Mouse (Mus musculus): Measurements from ENCODE around the gene Kmt5a. TPM values are rescaled to one million over a fixed set of nuclear protein-coding genes. Genes with fewer than 3 reads are reported as not detected.
A peak's percentile ranks its signal among the peaks of the same experiment; 100 is the strongest.

The Kmt5a gene
- polyA plus RNA-seq, 1 experiment from 2014 or later, result 45.4 TPM

GRCm38 (mm10) chr5:124500573-124500972 is 60.8 kb downstream of the Kmt5a start:
- Histone ChIP-seq H3K36me3 (no peaks in the 10 kb centered on the region), H3K27me3 (0 out of 2 replicates have a peak, but pooled peaks cover 3% of the 10 kb centered on the region), H3K4me3 (replicated peaks) (no peak overlapping the region), H3K9me3 (replicated peaks) (no peaks in the 10 kb centered on the region), H3K27ac (no peak overlapping the region), H3K4me1 (replicated peaks) (peaks cover 34% of the 10 kb centered on the region), H3K4me2 (no peak overlapping the region), H3K9ac (no peak overlapping the region)
- 72% methylated on average over 3 of the region's 3 CpGs for WGBS (ENCODE audit: insufficient replicate concordance)
- no peak for ATAC-seq (ENCODE audit: low read depth)
- no peak for DNase-seq

- no peak for DNase-seq
- no peak overlapping the region for H3K4me3 ChIP-seq (replicated peaks)
- peaks cover 31% of the 10 kb centered on the region for H3K4me1 ChIP-seq (replicated peaks)
- no peaks in the 10 kb centered on the region for H3K36me3 ChIP-seq
- H3K4me2 ChIP-seq, result no peak overlapping the region
- WGBS (ENCODE audit: insufficient replicate concordance), result 75% methylated on average over 10 of the region's 10 CpGs
- 0 out of 2 replicates have a peak, but pooled peaks cover 3% of the 10 kb centered on the region for H3K27me3 ChIP-seq
- H3K9me3 ChIP-seq (replicated peaks), result no peaks in the 10 kb centered on the region
- no peak for ATAC-seq (ENCODE audit: low read depth)
- no peak overlapping the region for H3K27ac ChIP-seq
- no peak overlapping the region for H3K9ac ChIP-seq
Observed at GRCm38 (mm10) chr5:124501541-124501940, 61.8 kb downstream of the Kmt5a start.

GRCm38 (mm10) chr5:124503742-124504141 is 64.0 kb downstream of the Kmt5a start:
- Histone ChIP-seq H3K36me3 (no peaks in the 10 kb centered on the region), H3K9ac (0 out of 2 replicates have a peak overlapping the region, but pooled peaks have one; percentile 1), H3K4me1 (replicated peaks) (peaks cover 9% of the 10 kb centered on the region), H3K27me3 (0 out of 2 replicates have a peak, but pooled peaks cover 3% of the 10 kb centered on the region), H3K4me2 (no peak overlapping the region), H3K27ac (no peak overlapping the region), H3K9me3 (replicated peaks) (no peaks in the 10 kb centered on the region), H3K4me3 (replicated peaks) (no peak overlapping the region)
- DNase-seq (no peak), ATAC-seq (ENCODE audit: low read depth) (no peak)
- WGBS (ENCODE audit: insufficient replicate concordance), result 61% methylated on average over 14 of the region's 14 CpGs

- Histone ChIP-seq H3K9ac (no peak overlapping the region), H3K4me3 (replicated peaks) (no peak overlapping the region), H3K27me3 (0 out of 2 replicates have a peak, but pooled peaks cover 3% of the 10 kb centered on the region), H3K27ac (no peak overlapping the region), H3K4me1 (replicated peaks) (no peaks in the 10 kb centered on the region), H3K9me3 (replicated peaks) (no peaks in the 10 kb centered on the region), H3K36me3 (no peaks in the 10 kb centered on the region), H3K4me2 (no peak overlapping the region)
- WGBS (ENCODE audit: insufficient replicate concordance), result 80% methylated on average over 4 of the region's 4 CpGs
- ATAC-seq (ENCODE audit: low read depth), result no peak
- no peak for DNase-seq
Observed at GRCm38 (mm10) chr5:124505235-124505634, 65.5 kb downstream of the Kmt5a start.

- Histone ChIP-seq H3K9ac (no peak overlapping the region), H3K27ac (no peak overlapping the region), H3K4me2 (no peak overlapping the region), H3K27me3 (0 out of 2 replicates have a peak, but pooled peaks cover 3% of the 10 kb centered on the region), H3K36me3 (no peaks in the 10 kb centered on the region), H3K9me3 (replicated peaks) (no peaks in the 10 kb centered on the region), H3K4me1 (replicated peaks) (no peaks in the 10 kb centered on the region), H3K4me3 (replicated peaks) (no peak overlapping the region)
- ATAC-seq (ENCODE audit: low read depth) (no peak), DNase-seq (no peak)
- 45% methylated on average over 10 of the region's 10 CpGs for WGBS (ENCODE audit: insufficient replicate concordance)
Observed at GRCm38 (mm10) chr5:124506731-124507359, 67.1 kb downstream of the Kmt5a start.

- Histone ChIP-seq H3K9me3 (replicated peaks) (no peaks in the 10 kb centered on the region), H3K36me3 (no peaks in the 10 kb centered on the region), H3K9ac (no peak overlapping the region), H3K4me2 (no peak overlapping the region), H3K4me1 (replicated peaks) (no peaks in the 10 kb centered on the region), H3K27ac (no peak overlapping the region), H3K27me3 (no peaks in the 10 kb centered on the region), H3K4me3 (replicated peaks) (no peak overlapping the region)
- ATAC-seq (ENCODE audit: low read depth) (no peak), DNase-seq (no peak)
- 71% methylated on average over 6 of the region's 6 CpGs for WGBS (ENCODE audit: insufficient replicate concordance)
Observed at GRCm38 (mm10) chr5:124509200-124509599, 69.5 kb downstream of the Kmt5a start.

- Histone ChIP-seq H3K4me2 (no peak overlapping the region), H3K27ac (no peak overlapping the region), H3K36me3 (0 out of 2 replicates have a peak, but pooled peaks cover 3% of the 10 kb centered on the region), H3K4me1 (replicated peaks) (no peaks in the 10 kb centered on the region), H3K27me3 (no peaks in the 10 kb centered on the region), H3K9me3 (replicated peaks) (no peaks in the 10 kb centered on the region), H3K9ac (no peak overlapping the region), H3K4me3 (replicated peaks) (no peak overlapping the region)
- DNase-seq (no peak), ATAC-seq (ENCODE audit: low read depth) (no peak)
- WGBS (ENCODE audit: insufficient replicate concordance), result 63% methylated on average over 12 of the region's 12 CpGs
Observed at GRCm38 (mm10) chr5:124509742-124510237, 70.1 kb downstream of the Kmt5a start.

GRCm38 (mm10) chr5:124510536-124511050 is 70.9 kb downstream of the Kmt5a start:
- Histone ChIP-seq H3K27ac (no peak overlapping the region), H3K4me2 (no peak overlapping the region), H3K4me3 (replicated peaks) (no peak overlapping the region), H3K27me3 (no peaks in the 10 kb centered on the region), H3K36me3 (0 out of 2 replicates have a peak, but pooled peaks cover 3% of the 10 kb centered on the region), H3K4me1 (replicated peaks) (no peaks in the 10 kb centered on the region), H3K9ac (no peak overlapping the region), H3K9me3 (replicated peaks) (no peaks in the 10 kb centered on the region)
- DNase-seq (no peak), ATAC-seq (ENCODE audit: low read depth) (no peak)
- WGBS (ENCODE audit: insufficient replicate concordance), result 73% methylated on average over 10 of the region's 10 CpGs

Small RNAs within 50 kb of the gene (microRNA-seq; reads per million reads assigned to microRNA genes)
- 1.5 reads per million for gene Gm27486

Other genes with a start within 250 kb of the Kmt5a start
- gene Pitpnm2, start 190.2 kb upstream of the Kmt5a start, polyA plus RNA-seq (2015; fragmentation: Nextera tagmentation; extraction: Ambion mirVana), result 1.3 and 1.4 TPM in 2 replicates
- 5.6 and 6.3 TPM in 2 replicates for gene Mphosph9, start 112.0 kb upstream of the Kmt5a start, polyA plus RNA-seq (2015; fragmentation: Nextera tagmentation; extraction: Ambion mirVana)
- 7.0 and 7.7 TPM in 2 replicates for gene 2810006K23Rik, start 111.8 kb upstream of the Kmt5a start, polyA plus RNA-seq (2015; fragmentation: Nextera tagmentation; extraction: Ambion mirVana)
- gene Cdk2ap1, start 76.8 kb upstream of the Kmt5a start, polyA plus RNA-seq (2015; fragmentation: Nextera tagmentation; extraction: Ambion mirVana), result 15.2 and 17.1 TPM in 2 replicates
- 50.7 and 64.9 TPM in 2 replicates for gene Sbno1, start 13.9 kb upstream of the Kmt5a start, polyA plus RNA-seq (2015; fragmentation: Nextera tagmentation; extraction: Ambion mirVana)
- gene Rilpl2, start 38.4 kb downstream of the Kmt5a start, polyA plus RNA-seq (2015; fragmentation: Nextera tagmentation; extraction: Ambion mirVana), result 9.9 and 10.3 TPM in 2 replicates
- 14.6 and 15.0 TPM in 2 replicates for gene Snrnp35, start 43.2 kb downstream of the Kmt5a start, polyA plus RNA-seq (2015; fragmentation: Nextera tagmentation; extraction: Ambion mirVana)
- gene Rilpl1, start 91.5 kb downstream of the Kmt5a start, polyA plus RNA-seq (2015; fragmentation: Nextera tagmentation; extraction: Ambion mirVana), result 1.9 and 2.5 TPM in 2 replicates
- 366 and 422 TPM in 2 replicates for gene Tmed2, start 100.8 kb downstream of the Kmt5a start, polyA plus RNA-seq (2015; fragmentation: Nextera tagmentation; extraction: Ambion mirVana)
- gene Ddx55, start 112.9 kb downstream of the Kmt5a start, polyA plus RNA-seq (2015; fragmentation: Nextera tagmentation; extraction: Ambion mirVana), result 9.4 and 11.0 TPM in 2 replicates
- 69.8 and 80.8 TPM in 2 replicates for gene Eif2b1, start 139.2 kb downstream of the Kmt5a start, polyA plus RNA-seq (2015; fragmentation: Nextera tagmentation; extraction: Ambion mirVana)
- 30.8 and 37.6 TPM in 2 replicates for gene Gtf2h3, start 139.2 kb downstream of the Kmt5a start, polyA plus RNA-seq (2015; fragmentation: Nextera tagmentation; extraction: Ambion mirVana)
- gene Atp6v0a2, start 188.6 kb downstream of the Kmt5a start, polyA plus RNA-seq (2015; fragmentation: Nextera tagmentation; extraction: Ambion mirVana), result 17.9 and 21.8 TPM in 2 replicates